Mouse (Mus musculus) neural tube, embryonic 14.5 days (tissue): ENCODE data around the gene Npvf. TPM values are rescaled to one million over a fixed set of nuclear protein-coding genes. Genes with fewer than 3 reads are reported as not detected.
A peak's percentile ranks its signal among the peaks of the same experiment; 100 is the strongest.

Source experiments
- ATAC-seq: fragments of 200-750 bp; cut with Nextera tagmentation; 2 replicates; pipeline ENCODE4 v1.8.0; 2017; ENCODE audit warnings: low read depth, mild to moderate bottlenecking, moderate TSS enrichment, moderate library complexity
- H3K27ac ChIP-seq: fragments of 300-500 bp; sonication (generic); 2 replicates; pipeline ENCODE4 v1.5.1; 2014; ENCODE audit warnings: low read depth, mild to moderate bottlenecking, control low read depth, low read length, moderate library complexity, mixed read lengths
- H3K27me3 ChIP-seq: fragments of 300-500 bp; sonication (generic); 2 replicates; pipeline ENCODE4 v1.6.1; 2014; ENCODE audit warnings: low read length; ENCODE audit not compliant: control insufficient read depth, insufficient read depth
- H3K36me3 ChIP-seq: fragments of 300-500 bp; sonication (generic); 2 replicates; pipeline ENCODE4 v1.6.1; 2014; ENCODE audit warnings: low read length, mixed read lengths; ENCODE audit not compliant: control insufficient read depth, insufficient read depth
- H3K4me1 ChIP-seq: fragments of 300-500 bp; sonication (generic); 2 replicates; pipeline ENCODE4 v1.6.1; 2014; ENCODE audit warnings: low read length; ENCODE audit not compliant: control insufficient read depth, insufficient read depth
- H3K4me2 ChIP-seq: fragments of 300-500 bp; sonication (generic); 2 replicates; pipeline ENCODE4 v1.6.1; 2014; ENCODE audit warnings: mild to moderate bottlenecking, low read depth, low read length, control low read depth
- H3K4me3 ChIP-seq: fragments of 300-500 bp; sonication (generic); 2 replicates; pipeline ENCODE4 v1.5.1; 2014; ENCODE audit warnings: low read depth, low read length, control low read depth, mixed read lengths
- H3K9ac ChIP-seq: fragments of 300-500 bp; sonication (generic); replicated peaks from 2 replicates; pipeline ENCODE4 v1.6.1; 2014; ENCODE audit warnings: low read depth, mild to moderate bottlenecking, control low read depth, low read length, mixed read lengths
- H3K9me3 ChIP-seq: fragments of 300-500 bp; sonication (generic); 2 replicates; pipeline ENCODE4 v1.6.1; 2016; ENCODE audit warnings: low read length; ENCODE audit not compliant: control insufficient read depth
- WGBS: fragments of 180-500 bp; shearing (Covaris S2); extraction: QIAGEN DNeasy Blood & Tissue Kit; methylation state at CpG from one replicate; pipeline ENCODE4 v1.1.7; 2014; 5-methylcytosine and 5-hydroxymethylcytosine counted together
- polyA plus RNA-seq: library from polyadenylated mRNA; unstranded; fragments of >200 nt; fragmentation: Nextera tagmentation; extraction: Ambion mirVana; gene quantifications from 2 replicates; pipeline ENCODE4 v1.2.1, GENCODE M21; 2014

The Npvf gene
- polyA plus RNA-seq: 0.44 TPM in 1 of 2 replicates, not detected in the other

DNA sequence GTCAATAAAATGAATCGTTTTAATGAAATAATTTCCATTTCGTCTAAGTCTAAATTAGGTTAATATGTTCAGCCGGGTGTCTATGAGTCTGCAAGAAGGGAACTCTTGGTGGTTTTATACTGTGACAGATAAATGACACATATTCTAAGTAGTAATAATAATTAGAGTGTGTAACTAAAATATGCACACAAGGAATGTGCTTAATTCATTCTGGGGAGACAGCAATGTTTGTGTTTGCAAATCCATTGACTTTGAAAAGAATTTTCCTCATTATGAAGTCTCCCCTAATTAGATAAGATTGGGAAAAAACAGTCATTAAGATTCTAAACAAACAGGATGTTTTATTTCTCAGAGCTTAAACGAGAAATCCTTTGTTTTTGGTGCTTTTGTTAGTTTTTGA is at the start of gene Npvf:
Gene Npvf (minus strand): TSS at position 84 of the 400 bp plus-strand sequence.
- 75% methylated on average over 4 of the region's 4 CpGs for WGBS
- no peak within 1 kb of the TSS for H3K4me3 ChIP-seq
- H3K27me3 ChIP-seq: no peaks in the 10 kb centered on the region
- no peaks in the 10 kb centered on the region for H3K4me1 ChIP-seq
- no peaks in the 10 kb centered on the region for H3K36me3 ChIP-seq
- ATAC-seq: no peak
- no peaks in the 10 kb centered on the region for H3K9me3 ChIP-seq
- H3K4me2 ChIP-seq: no peak within 1 kb of the TSS
- no peak within 1 kb of the TSS for H3K27ac ChIP-seq
- no peak within 1 kb of the TSS for H3K9ac ChIP-seq

DNA sequence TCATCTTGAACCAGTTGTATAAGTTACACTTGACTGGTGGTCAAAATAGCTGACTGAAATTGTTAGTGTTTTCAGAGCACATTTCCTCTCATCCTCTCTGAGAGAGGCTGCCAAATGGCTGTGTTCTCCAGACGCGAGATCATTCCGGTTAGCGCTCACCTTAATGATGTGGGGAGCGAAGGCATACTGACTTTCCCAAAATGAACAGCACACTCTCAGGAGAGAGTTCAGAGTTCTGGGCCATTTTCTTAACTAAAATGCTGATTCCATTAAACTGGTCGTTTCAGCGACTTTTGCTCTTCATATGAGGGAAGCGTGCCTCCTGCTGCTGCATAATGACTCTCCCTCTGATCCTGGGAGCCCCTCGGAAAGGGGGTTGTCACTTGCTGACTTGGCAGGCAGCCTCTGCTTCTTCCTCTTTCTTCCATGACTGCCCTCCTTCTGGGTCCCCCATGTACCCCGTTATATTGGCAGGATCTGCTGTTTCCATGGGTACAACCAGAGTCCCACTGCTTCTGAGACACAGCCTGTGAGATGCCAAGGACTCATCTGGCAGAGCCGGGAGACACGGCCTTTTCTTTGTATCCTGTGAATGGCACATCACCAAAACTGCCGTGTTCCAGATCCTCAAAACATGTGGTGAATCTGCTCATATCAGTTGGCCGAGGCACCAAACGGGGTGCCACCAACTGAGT is 35.0 kb upstream of the Npvf start:
- no peaks in the 10 kb centered on the region for H3K9me3 ChIP-seq
- H3K36me3 ChIP-seq: no peaks in the 10 kb centered on the region
- no peak overlapping the region for H3K9ac ChIP-seq
- WGBS: 38% methylated on average over 15 of the region's 15 CpGs
- H3K27ac ChIP-seq: peak overlapping the region; percentile 62
- H3K4me2 ChIP-seq: no peak overlapping the region
- no peaks in the 10 kb centered on the region for H3K27me3 ChIP-seq
- peak; percentile 86 for ATAC-seq
- H3K4me3 ChIP-seq: no peak overlapping the region
- H3K4me1 ChIP-seq: peaks cover 5% of the 10 kb centered on the region; the same call in 1 of the 2 replicates

DNA sequence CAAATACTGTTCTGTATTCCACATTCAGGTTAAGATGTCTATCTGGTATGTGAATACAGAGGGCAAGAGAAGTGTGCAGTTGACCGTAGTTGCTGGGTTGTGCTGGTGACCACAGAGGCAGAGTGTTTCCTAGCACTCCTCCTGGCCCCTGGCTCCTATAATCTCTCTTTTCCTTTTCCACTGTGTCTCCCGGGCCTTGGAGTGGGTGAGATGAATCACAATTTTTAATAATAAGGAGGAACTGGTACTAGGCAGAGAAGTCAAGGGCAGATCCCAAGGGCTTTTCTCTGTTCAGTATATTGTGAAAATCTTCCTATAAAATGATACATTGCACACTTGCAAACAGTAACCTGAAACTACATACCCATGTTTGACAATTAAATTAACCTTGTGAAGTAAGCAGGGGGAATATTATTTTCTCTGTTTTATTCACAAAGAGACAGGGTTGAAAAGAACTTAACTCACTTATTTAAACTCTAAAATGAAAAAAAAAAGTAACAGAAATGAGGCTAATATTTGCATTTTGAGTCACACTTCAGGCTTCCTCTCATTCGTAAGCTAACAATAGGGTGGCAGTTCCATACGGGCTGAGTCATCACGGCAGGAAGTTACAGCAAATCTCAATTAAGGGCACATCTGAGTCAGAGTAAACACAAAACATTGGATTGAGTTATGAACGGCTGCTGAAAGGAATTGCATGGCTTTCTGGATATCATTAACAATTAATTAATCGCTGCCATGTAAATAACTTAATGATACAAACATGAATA is 30.6 kb upstream of the Npvf start:
- H3K27me3 ChIP-seq: no peaks in the 10 kb centered on the region
- H3K4me1 ChIP-seq: peaks cover 10% of the 10 kb centered on the region
- no peak overlapping the region for H3K9ac ChIP-seq
- no peaks in the 10 kb centered on the region for H3K36me3 ChIP-seq
- ATAC-seq: no peak
- no peak overlapping the region for H3K4me3 ChIP-seq
- no peaks in the 10 kb centered on the region for H3K9me3 ChIP-seq
- H3K27ac ChIP-seq: no peak overlapping the region
- H3K4me2 ChIP-seq: no peak overlapping the region
- WGBS: 59% methylated on average over 7 of the region's 7 CpGs

DNA sequence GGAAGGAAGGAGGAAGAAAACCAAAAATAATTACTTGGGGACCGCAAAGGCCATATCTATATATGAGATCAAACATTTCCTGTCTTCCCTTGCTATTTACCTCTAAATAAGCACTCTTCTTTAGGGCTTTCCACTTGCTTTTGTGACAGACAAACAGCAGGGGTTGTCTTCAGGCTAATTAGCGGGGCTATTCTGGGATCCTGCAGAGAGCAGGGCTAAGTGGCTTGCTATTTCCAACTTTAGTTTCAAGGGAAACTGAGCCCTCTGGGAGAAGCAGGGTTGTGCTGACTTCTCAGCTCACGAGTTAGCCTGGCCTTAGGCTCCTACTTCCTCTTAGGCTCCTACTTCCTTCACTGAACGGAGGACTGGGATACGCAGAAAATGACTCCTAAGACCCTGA is 27.3 kb upstream of the Npvf start:
- Histone ChIP-seq H3K9me3 (no peaks in the 10 kb centered on the region), H3K4me1 (peaks cover 6% of the 10 kb centered on the region; the same call in 1 of the 2 replicates), H3K4me2 (no peak overlapping the region), H3K4me3 (no peak overlapping the region), H3K27me3 (no peaks in the 10 kb centered on the region), H3K27ac (no peak overlapping the region), H3K36me3 (no peaks in the 10 kb centered on the region), H3K9ac (no peak overlapping the region)
- WGBS: 25% methylated on average over 5 of the region's 5 CpGs
- no peak for ATAC-seq

DNA sequence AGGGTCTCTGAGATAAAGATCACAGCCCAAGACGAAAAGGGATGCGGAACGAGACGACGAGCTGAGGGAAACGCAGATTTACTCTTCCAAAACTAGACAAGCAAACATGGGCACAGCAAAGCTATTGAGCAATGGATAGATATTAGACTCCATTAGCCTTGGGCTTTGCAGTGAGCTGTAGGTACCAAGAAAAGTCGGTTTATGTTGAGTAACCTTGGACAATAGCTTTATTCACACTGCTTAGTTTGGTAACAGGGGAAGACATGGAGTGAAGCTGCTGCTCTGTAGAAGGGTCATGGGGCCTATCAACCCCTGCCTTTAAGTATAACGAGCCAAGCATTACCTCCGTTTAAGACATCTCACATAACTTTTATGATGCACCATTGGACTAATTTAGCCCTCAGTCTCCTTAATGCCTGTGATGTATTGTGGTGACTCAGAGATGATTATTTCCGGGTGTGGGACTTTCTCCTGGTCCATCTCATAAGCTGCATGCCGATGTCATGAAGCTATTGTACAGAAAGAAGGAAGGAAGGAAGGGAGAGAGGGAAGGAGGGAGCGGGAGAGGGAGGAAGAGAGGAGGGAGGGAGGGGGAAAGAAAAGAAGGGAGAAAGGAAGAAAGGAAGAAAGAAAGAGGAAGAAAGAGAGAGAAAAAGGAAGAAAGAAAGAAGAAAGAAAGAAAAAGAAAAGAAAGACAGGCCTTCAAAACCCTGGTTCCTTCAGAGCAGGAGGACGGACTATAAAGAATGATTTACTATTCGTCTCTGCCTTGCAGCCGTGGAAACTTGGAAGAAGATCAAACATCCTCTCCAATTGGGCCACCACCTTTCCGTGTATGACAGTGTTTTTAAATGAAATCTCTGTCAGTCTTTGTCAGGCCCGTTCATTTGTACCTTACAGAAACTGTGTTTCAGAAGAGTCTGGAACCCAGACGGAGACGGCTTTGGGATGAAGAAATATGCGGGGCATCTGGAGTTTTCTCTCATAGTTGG is 26.3 kb upstream of the Npvf start:
- no peaks in the 10 kb centered on the region for H3K36me3 ChIP-seq
- H3K27ac ChIP-seq: no peak overlapping the region
- H3K4me3 ChIP-seq: no peak overlapping the region
- peaks cover 6% of the 10 kb centered on the region; the same call in 1 of the 2 replicates for H3K4me1 ChIP-seq
- no peak overlapping the region for H3K4me2 ChIP-seq
- H3K27me3 ChIP-seq: no peaks in the 10 kb centered on the region
- H3K9me3 ChIP-seq: no peaks in the 10 kb centered on the region
- 49% methylated on average over 20 of the region's 20 CpGs for WGBS
- H3K9ac ChIP-seq: no peak overlapping the region
- ATAC-seq: no peak

DNA sequence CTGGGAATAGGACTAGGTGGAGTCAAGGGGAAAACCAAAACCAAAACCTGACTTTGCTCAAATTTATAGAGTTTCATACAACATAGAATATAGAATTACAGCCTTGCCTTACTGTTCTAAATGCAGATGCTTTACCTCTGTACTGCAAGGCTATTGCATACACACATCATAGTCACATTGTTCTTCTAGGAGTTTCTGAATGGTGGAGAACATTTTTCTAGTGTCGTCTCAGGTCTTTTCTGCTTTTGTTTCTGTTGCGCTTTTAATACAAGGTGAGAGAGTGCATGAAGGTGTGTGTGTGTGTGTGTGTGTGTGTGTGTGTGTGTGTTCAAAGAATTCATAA is 25.2 kb upstream of the Npvf start:
- Histone ChIP-seq H3K4me3 (no peak overlapping the region), H3K27ac (no peak overlapping the region), H3K36me3 (no peaks in the 10 kb centered on the region), H3K4me2 (no peak overlapping the region), H3K9ac (no peak overlapping the region), H3K4me1 (peaks cover 6% of the 10 kb centered on the region; the same call in 1 of the 2 replicates), H3K9me3 (no peaks in the 10 kb centered on the region), H3K27me3 (no peaks in the 10 kb centered on the region)
- 76% methylated on average over 2 of the region's 2 CpGs for WGBS
- ATAC-seq: 0 out of 2 replicates have a peak, but pooled peaks have one; percentile 28

DNA sequence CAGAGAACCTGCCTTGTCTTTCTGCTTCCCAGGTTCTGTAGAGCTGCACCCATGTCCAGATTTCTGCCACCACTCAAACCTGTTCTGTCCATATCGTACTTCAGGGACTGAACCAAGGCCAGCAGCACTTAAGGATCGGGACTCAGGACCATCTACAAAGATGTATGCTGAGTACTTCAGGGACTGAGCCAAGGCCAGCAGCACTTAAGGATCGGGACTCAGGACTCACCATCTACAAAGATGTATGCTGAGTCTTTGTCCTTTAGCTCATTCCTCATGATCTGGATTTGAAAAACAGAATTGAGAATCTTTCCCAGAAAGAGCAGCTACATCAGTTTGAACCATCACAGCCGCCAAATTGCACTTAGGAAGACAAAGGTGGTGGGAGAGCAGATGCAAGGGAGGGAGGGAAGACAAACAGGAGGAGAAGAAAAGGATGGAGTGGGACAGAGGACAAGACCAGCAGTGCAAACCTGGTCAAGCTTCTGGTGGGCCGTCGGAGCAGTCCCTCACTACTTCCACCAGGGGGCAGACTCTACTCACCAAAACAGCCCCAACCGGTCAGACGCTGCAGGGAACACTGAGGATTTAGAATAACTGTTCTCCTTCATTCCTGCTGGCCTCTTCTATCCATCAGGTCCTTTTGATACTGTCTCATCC is 24.7 kb upstream of the Npvf start:
- Histone ChIP-seq H3K4me1 (peaks cover 6% of the 10 kb centered on the region; the same call in 1 of the 2 replicates), H3K36me3 (no peaks in the 10 kb centered on the region), H3K27ac (no peak overlapping the region), H3K27me3 (no peaks in the 10 kb centered on the region), H3K4me2 (no peak overlapping the region), H3K9ac (no peak overlapping the region), H3K9me3 (no peaks in the 10 kb centered on the region), H3K4me3 (no peak overlapping the region)
- peak; percentile 89 for ATAC-seq
- 31% methylated on average over 8 of the region's 8 CpGs for WGBS

DNA sequence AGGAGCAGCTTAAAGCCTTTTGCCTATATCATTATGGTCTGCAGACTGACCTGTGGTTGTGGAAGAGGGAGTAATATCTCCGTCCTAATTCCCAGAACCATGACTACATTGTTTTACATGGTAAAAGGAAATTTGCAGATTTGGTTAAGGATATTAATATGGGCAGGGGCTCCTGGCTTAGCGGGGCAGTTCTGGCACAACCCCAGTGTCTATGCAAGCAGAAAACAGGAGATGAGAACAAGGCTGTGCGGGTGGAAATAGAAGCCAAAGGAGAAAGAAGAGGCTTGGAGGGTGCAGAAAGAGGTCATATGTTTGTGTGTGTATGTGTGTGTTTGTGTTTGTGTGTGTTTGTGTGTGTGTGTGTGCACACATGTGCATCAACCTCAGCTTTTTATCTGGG is 17.0 kb upstream of the Npvf start:
- H3K27me3 ChIP-seq: no peaks in the 10 kb centered on the region
- H3K4me2 ChIP-seq: no peak overlapping the region
- no peak overlapping the region for H3K4me3 ChIP-seq
- WGBS: 90% methylated on average over 3 of the region's 3 CpGs
- no peak overlapping the region for H3K27ac ChIP-seq
- H3K9me3 ChIP-seq: no peaks in the 10 kb centered on the region
- no peaks in the 10 kb centered on the region for H3K4me1 ChIP-seq
- no peak for ATAC-seq
- no peak overlapping the region for H3K9ac ChIP-seq
- no peaks in the 10 kb centered on the region for H3K36me3 ChIP-seq
